Mouse (Mus musculus): ENCODE measurements around the gene Ciao2b.
"Not testable (repeated sequence)": the region's sequence is repeated elsewhere in the genome, so short reads cannot be mapped to it uniquely, and the experiment has no call there.

The Ciao2b gene

GRCm38 (mm10) chr8:104641426-104642323 lies at the start of gene Ciao2b:
Gene Ciao2b (minus strand): TSS chr8:104641965.
- peak; percentile 91 to 94 for DNase-seq

GRCm38 (mm10) chr8:104688433-104688832 lies 46.7 kb upstream of the Ciao2b start:
- no peak for DNase-seq

GRCm38 (mm10) chr8:104655614-104656013 lies 13.8 kb upstream of the Ciao2b start:
- no peak for DNase-seq

- peak; percentile 68 to 82 for DNase-seq
Observed at GRCm38 (mm10) chr8:104654984-104655383, 13.2 kb upstream of the Ciao2b start.

- not testable (repeated sequence) for DNase-seq
Observed at GRCm38 (mm10) chr8:104644187-104644586, 2.4 kb upstream of the Ciao2b start.

DNA sequence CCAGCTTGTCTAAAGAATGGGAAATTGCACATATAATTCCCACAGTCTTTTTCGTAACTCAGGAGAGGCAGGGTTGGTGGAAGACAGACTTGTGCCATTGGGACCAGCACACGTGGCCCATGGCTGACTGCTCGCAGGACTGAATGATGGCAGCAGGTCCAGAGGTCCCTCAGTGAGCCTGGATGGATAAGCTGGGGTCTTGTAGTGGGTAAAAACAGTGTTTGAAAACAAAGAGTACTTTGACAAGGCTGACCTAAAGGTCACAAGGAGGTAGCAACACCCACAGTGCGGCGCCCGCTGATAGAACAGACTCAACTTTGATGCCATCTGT lies 524 bp upstream of the Ciao2b start:
- no peak for DNase-seq

- DNase-seq, result no peak
Observed at GRCm38 (mm10) chr8:104640831-104641370, 864 bp downstream of the Ciao2b start.

GRCm38 (mm10) chr8:104640241-104640640 lies 1.5 kb downstream of the Ciao2b start:
- no peak for DNase-seq

DNA sequence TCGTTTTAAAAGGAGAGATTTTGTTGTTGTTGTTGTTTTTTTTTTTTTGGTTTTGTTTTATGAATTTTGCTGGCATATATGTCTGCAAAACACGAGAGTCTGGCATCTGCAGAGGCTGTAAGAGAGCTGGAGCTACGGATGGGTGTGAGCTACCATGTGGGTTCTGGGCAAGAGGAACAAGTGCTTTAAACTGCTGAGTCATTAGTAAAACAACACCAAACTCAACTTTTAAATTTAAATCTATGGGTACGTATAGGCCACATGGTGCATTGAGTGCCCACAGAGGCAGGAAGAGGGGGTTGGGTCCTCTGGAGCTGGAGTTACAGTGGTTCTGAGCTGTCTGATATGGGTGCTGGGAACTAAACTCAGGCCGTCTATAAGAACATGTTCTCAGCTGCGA lies 3.8 kb downstream of the Ciao2b start:
- no peak for DNase-seq

GRCm38 (mm10) chr8:104635004-104635710 lies 6.6 kb downstream of the Ciao2b start:
- peak; percentile 0 to 1 for DNase-seq

- peak; percentile 1 for DNase-seq
Observed at GRCm38 (mm10) chr8:104633156-104633744, 8.5 kb downstream of the Ciao2b start.

DNA sequence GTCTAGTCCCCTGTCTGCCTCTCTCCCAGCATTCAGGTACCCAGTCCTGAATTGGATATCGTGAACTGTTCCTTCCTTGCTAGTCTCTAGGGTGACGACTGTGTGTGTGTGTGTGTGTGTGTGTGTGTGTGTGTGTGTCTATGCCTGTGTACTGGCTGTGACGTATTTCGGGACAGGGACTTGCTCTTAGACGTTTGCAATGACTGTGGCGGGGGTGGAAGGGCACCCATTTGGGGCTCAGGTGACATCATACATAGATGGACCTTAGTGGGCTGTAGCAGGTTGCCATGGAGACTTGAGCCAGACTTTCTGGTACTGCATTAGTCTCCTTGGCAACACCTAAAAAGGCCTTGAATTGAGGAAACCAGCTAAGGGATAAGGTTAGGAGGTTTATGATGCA lies 9.3 kb downstream of the Ciao2b start:
- peak in 1 of 2 experiments; percentile 4 for DNase-seq

DNA sequence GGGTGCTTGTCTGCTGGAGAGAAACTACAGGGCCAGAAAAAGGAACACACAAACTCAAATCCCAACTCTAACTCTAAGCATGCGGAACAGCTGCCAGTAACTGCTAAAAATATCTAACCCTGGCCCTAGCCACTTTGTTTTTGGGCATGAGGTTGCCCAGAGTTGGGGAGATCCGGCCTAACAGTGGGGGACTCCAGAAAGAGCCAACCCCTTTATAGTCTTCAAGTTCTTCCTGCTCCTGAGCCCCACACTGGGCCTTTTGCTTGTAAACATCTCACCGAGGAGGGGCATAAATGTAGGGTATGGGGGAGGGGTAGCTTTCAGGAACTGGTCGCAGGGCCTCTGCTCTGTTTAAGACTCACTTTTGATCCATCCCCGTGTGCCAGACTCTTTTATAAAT lies 9.8 kb downstream of the Ciao2b start:
- DNase-seq, result peak in 1 of 2 experiments; percentile 1

GRCm38 (mm10) chr8:104630981-104631663 lies 10.6 kb downstream of the Ciao2b start, which contains the start of gene Rrad:
Gene Rrad (minus strand): TSS chr8:104631327.
- DNase-seq, result peak; percentile 62 to 74

DNA sequence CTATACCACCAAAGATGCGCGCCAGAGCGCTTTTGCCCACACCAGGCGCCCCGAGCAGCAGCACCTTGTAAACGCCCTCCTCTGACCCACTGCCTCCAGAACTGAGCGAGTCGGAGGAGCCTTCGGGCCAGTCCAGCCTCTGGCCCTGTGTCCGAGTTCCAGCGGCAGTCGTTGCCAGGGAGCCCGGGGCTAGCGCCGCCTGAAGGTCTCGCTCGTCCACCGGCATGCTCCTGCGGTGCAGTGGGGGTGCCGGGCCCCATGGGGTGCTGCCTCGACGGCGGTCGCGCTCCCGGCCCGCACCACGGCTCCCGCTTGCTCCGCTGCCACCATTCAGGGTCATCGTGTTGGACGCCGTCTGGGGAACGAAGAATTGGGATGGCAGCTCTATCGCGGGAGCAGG lies 11.2 kb downstream of the Ciao2b start:
- DNase-seq, result peak; percentile 47 to 60

- no peak for DNase-seq
Observed at GRCm38 (mm10) chr8:104630111-104630479, 11.7 kb downstream of the Ciao2b start.

DNA sequence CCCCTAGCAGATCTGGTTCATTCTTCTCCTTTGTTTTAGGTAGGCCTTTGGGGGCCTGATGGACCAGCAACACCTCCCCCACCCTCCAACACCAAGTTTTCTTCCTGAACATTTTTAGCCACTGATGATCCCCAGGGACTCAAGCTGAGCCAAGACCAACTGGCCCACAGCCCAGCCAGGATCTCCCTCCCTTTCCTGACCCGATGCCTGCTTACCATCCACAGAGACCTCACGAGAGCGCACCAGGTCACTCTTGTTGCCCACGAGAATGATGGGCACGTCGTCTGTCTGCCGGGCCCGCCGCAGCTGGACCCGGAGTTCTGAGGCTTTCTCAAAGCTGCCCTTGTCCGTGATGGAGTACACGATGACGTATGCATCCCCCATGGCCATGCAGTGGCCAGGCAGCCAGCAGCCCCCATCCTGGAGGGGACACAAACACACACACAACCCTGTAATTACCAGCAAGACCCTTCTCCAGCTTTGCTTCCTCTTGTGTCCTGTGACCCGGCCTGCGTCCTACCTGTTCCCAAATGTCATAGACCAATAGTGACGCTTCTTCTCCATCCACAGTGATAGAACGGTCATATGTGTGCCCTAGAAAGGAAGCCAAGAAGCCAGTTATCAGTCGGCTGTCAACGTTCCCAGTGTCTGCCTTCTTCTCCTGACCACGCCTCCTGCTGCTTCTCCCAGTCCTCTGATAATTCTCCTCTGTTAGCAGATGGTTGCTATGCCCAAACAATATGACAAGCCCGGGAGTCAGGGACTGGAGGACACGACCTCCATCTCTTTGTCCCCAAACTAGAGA lies 12.3 kb downstream of the Ciao2b start:
- peak; percentile 53 to 64 for DNase-seq

DNA sequence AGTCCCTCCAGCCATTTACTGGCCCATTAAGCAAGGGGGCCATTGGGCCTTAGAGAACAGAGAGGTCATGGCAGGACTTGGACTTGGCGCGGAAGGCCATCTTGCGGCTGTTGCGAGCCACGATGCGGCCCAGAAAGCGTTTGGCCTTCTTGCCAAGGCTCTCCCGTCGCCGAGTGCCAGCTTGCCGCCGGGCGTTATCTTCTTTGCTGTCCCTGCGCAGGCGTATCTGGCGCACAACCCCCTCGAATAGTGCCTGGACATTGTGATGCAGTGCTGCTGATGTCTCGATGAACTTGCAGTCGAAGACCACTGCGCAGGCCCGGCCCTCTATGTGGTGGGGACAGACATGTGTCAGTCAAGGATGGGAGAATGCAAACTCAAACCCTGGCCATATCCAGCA lies 13.4 kb downstream of the Ciao2b start:
- peak in 1 of 2 experiments; percentile 1 for DNase-seq

- no peak for DNase-seq
Observed at GRCm38 (mm10) chr8:104627065-104627740, 14.6 kb downstream of the Ciao2b start.

DNA sequence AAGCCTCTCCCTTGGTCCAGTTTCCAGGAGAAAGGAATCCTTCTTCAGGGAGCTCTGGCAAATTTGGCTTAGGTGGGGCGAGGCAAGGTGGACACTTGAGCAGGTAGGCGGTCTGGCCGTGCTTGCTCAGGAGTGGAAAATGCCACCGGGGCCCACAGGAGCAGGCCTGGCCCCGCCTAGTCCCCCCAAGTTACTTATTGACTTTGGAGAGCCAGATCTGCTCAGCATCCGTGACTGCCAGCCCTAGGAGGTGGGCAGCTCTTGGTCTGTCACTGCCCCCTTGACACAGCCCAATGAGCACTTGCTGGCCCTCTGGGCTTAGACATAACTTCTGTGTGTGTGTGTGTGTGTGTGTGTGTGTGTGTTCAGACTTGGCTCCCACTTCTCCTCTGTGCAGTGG lies 17.6 kb downstream of the Ciao2b start, which contains the start of gene Cdh16:
Gene Cdh16, minus strand, starts transcription at position 236 of the 400 bp plus-strand sequence.
- peak; percentile 80 to 90 for DNase-seq

GRCm38 (mm10) chr8:104620765-104621164 lies 21.0 kb downstream of the Ciao2b start:
- DNase-seq, result no peak

Measured in kidney, postnatal 4 days (tissue).